Mouse (Mus musculus) C2C12 (cell line): ENCODE results near the gene Tlcd2. TPM values are rescaled to one million over a fixed set of nuclear protein-coding genes. Genes with fewer than 3 reads are reported as not detected.

Experiments used
- H3K27me3 ChIP-seq: one replicate; pipeline ENCODE4 v1.6.1; 2011; ENCODE audit not compliant: control insufficient read depth, insufficient read depth, insufficient read length
- H3K36me3 ChIP-seq: one replicate; pipeline ENCODE4 v1.6.1; 2011; ENCODE audit not compliant: control insufficient read depth, insufficient read depth
- H3K4me3 ChIP-seq: one replicate; pipeline ENCODE4 v1.5.1; 2011; ENCODE audit warnings: mild to moderate bottlenecking, control low read depth; ENCODE audit not compliant: poor library complexity, insufficient read depth, severe bottlenecking
- H3K79me2 ChIP-seq: one replicate; pipeline ENCODE4 v1.6.1; 2011; ENCODE audit not compliant: control insufficient read depth, insufficient read depth
- H3K79me3 ChIP-seq: one replicate; pipeline ENCODE4 v1.6.1; 2011; ENCODE audit warnings: low read depth, control low read depth
- H3ac ChIP-seq: one replicate; pipeline ENCODE3; 2011; ENCODE audit warnings: low read depth; ENCODE audit not compliant: control insufficient read depth, insufficient read length
- CEBPB ChIP-seq: IDR thresholded peaks from one replicate; pipeline ENCODE4 v1.6.1; 2011; ENCODE audit warnings: low read depth, mild to moderate bottlenecking, control low read depth, moderate library complexity
- CTCF ChIP-seq: IDR thresholded peaks from one replicate; pipeline ENCODE4 v1.5.1; 2011; ENCODE audit not compliant: control insufficient read depth, insufficient read depth, insufficient read length
- FOSL1 ChIP-seq: IDR thresholded peaks from one replicate; pipeline ENCODE4 v1.8.0; 2011; ENCODE audit warnings: mild to moderate bottlenecking, low read length; ENCODE audit not compliant: poor library complexity, insufficient read depth, severe bottlenecking
- MAX ChIP-seq: IDR thresholded peaks from one replicate; pipeline ENCODE4 v1.6.1; 2011; ENCODE audit warnings: mild to moderate bottlenecking, control low read depth
- MYOD1 ChIP-seq: IDR thresholded peaks from one replicate; pipeline ENCODE4 v1.6.1; 2011; ENCODE audit warnings: low read depth; ENCODE audit not compliant: control insufficient read depth, insufficient read length
- MYOG ChIP-seq: IDR thresholded peaks from one replicate; pipeline ENCODE4 v1.6.1; 2011; ENCODE audit not compliant: control insufficient read depth, insufficient read length; ENCODE audit errors: extremely low read depth
- USF1 ChIP-seq: IDR thresholded peaks from one replicate; pipeline ENCODE4 v1.6.1; 2011; ENCODE audit warnings: low read depth, mild to moderate bottlenecking, control low read depth, moderate library complexity
- polyA plus RNA-seq: library from polyadenylated mRNA; unstranded; fragments of >200 nt; fragmentation: generic; extraction: Trizol; gene quantifications from one replicate; pipeline ENCODE4 v1.2.1, GENCODE M21; 2012; ENCODE audit warnings: missing spikeins

Gene Tlcd2
- polyA plus RNA-seq, 1 experiment = 1.5 TPM

- no peak overlapping the region for H3K4me3 ChIP-seq
- H3K27me3 ChIP-seq = no peaks in the 10 kb centered on the region
- TF ChIP-seq MAX (no peak), CEBPB (no peak), FOSL1 (no peak), MYOG (no peak), CTCF (no peak), MYOD1 (no peak), USF1 (no peak)
- H3ac ChIP-seq = no peak overlapping the region
- peaks cover 27% of the 10 kb centered on the region for H3K79me2 ChIP-seq
- peaks cover 37% of the 10 kb centered on the region for H3K36me3 ChIP-seq
- peaks cover 25% of the 10 kb centered on the region for H3K79me3 ChIP-seq
Observed at GRCm38 (mm10) chr11:75467512-75468215, 6.1 kb downstream of the Tlcd2 start.

DNA sequence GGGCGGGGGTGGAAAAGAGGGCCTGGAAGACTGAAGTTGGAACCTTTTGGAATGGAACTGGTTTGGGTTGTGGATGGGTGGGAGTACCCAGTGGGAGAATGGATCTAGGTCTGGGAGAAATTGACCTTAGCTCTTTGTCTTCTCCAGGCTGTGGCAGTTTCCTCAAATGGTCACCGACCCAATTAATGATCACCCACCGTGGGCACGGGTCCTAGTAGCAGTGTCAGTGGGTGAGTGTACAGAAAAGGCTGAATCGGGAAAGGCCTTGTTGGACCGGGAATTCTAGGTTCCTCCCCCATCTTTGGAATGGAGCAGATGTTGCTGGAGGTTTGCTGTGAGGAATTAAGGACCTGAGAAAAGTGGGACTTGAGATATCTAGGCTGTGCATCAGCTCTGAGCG, 6.9 kb downstream of the Tlcd2 start:
- H3K4me3 ChIP-seq = no peak overlapping the region
- TF ChIP-seq FOSL1 = no peak
- TF ChIP-seq MYOG = no peak
- TF ChIP-seq CTCF = no peak
- no peak for TF ChIP-seq CEBPB
- TF ChIP-seq USF1 = no peak
- no peak for TF ChIP-seq MAX
- TF ChIP-seq MYOD1 = no peak

GRCm38 (mm10) chr11:75469261-75469660, 7.7 kb downstream of the Tlcd2 start:
- H3K79me2 ChIP-seq = peaks cover 12% of the 10 kb centered on the region
- H3K79me3 ChIP-seq = peaks cover 14% of the 10 kb centered on the region
- H3ac ChIP-seq = no peak overlapping the region
- H3K36me3 ChIP-seq = peaks cover 26% of the 10 kb centered on the region
- no peak for TF ChIP-seq CEBPB
- TF ChIP-seq CTCF = no peak
- TF ChIP-seq FOSL1 = no peak
- TF ChIP-seq USF1 = no peak
- TF ChIP-seq MYOG = no peak
- no peak overlapping the region for H3K4me3 ChIP-seq
- no peaks in the 10 kb centered on the region for H3K27me3 ChIP-seq

More for the DNA sequence above, 6.9 kb downstream of the Tlcd2 start:
- peaks cover 34% of the 10 kb centered on the region for H3K36me3 ChIP-seq
- peaks cover 21% of the 10 kb centered on the region for H3K79me2 ChIP-seq
- no peak overlapping the region for H3ac ChIP-seq
- peaks cover 23% of the 10 kb centered on the region for H3K79me3 ChIP-seq
- H3K27me3 ChIP-seq = no peaks in the 10 kb centered on the region

DNA sequence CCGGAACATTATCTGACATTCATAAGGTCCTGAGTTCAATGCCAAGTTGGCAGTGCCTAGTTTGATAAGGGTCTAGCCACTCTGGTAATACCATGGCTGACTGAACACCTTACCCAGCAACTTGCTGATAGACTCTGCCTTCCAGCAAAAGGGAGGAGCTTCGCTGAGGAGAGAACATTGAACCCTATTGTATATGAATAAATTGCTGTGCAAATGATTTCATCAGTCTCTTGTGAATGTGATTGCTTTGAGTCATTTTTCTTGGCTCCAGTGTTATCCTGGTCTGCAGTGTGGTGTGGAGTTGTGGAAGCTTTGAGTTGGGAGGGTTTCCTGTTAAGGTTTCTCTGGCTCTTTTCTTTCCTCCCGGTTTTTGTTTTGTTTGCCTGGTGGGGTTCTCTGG, 9.2 kb downstream of the Tlcd2 start:
- peaks cover 2% of the 10 kb centered on the region for H3K79me3 ChIP-seq
- TF ChIP-seq CEBPB (no peak), MYOD1 (no peak), FOSL1 (no peak), MYOG (no peak), MAX (no peak), CTCF (no peak), USF1 (no peak)
- H3K27me3 ChIP-seq = no peaks in the 10 kb centered on the region
- no peak overlapping the region for H3ac ChIP-seq
- H3K4me3 ChIP-seq = no peak overlapping the region
- H3K79me2 ChIP-seq = no peaks in the 10 kb centered on the region
- H3K36me3 ChIP-seq = peaks cover 12% of the 10 kb centered on the region

DNA sequence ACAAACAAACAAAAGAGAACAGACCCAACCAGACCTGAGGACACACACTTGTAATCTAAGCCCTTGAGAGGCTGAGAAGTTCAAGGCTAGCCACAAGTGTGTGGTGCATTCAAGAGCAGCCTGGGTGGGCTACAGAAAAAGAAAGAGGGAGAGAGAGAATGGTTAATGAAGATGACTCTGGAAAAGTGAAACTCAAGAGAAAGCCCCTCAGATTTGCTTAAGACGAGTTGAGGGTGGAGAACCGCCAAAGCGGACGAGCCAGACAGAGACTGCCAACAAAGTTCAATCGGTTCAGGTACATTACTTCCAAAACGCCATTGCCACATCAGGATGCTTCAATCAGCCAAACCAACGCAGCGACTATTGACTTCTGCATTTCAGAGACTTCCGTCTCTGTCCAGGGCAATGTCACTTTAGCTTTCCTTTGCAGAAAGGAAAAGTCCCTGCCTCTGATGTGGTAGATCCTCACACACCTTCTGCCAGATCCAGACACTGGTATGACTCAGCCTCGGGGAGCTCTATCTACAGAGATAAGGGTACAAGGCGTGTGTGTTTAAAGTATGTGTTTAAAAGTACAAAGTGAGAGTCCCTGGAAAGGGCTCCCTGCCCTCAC, 11.1 kb downstream of the Tlcd2 start:
- Histone ChIP-seq H3ac (no peak overlapping the region), H3K27me3 (no peaks in the 10 kb centered on the region), H3K79me3 (no peaks in the 10 kb centered on the region), H3K36me3 (no peaks in the 10 kb centered on the region), H3K79me2 (no peaks in the 10 kb centered on the region), H3K4me3 (no peak overlapping the region)
- no peak for TF ChIP-seq FOSL1
- TF ChIP-seq CEBPB = no peak
- no peak for TF ChIP-seq CTCF
- TF ChIP-seq USF1 = no peak
- TF ChIP-seq MAX = no peak
- TF ChIP-seq MYOG = no peak
- TF ChIP-seq MYOD1 = no peak

DNA sequence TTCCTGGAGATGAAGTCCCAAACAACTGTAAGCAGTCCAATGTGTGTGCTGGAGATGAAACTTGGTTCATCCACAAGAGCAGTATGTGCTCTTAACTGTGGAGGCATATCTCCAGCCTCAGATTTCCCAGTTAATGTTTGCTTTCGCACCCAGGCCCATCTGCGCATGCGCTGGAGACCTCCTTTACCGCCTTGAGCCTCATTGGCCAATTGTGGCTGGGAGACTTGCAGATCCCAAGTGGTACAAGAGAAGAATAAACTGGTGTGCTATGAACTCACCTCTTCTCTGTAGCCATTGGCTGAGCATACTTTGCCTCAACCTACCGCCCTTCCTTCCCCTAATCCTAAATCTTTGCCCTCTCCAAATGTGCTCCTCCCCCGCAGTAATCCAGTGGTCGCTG, 11.9 kb downstream of the Tlcd2 start:
- no peak for TF ChIP-seq MAX
- no peak for TF ChIP-seq MYOG
- TF ChIP-seq MYOD1 = no peak
- no peak for TF ChIP-seq CTCF
- TF ChIP-seq USF1 = no peak
- no peak for TF ChIP-seq FOSL1
- no peak for TF ChIP-seq CEBPB
- Histone ChIP-seq H3K79me3 (no peaks in the 10 kb centered on the region), H3ac (no peak overlapping the region), H3K36me3 (no peaks in the 10 kb centered on the region), H3K27me3 (no peaks in the 10 kb centered on the region), H3K79me2 (no peaks in the 10 kb centered on the region), H3K4me3 (no peak overlapping the region)
